Mouse (Mus musculus) ES-E14 (cell line): ENCODE measurements around the gene Recql5.

Experiments used
- HCFC1 ChIP-seq: IDR thresholded peaks from 2 replicates; pipeline ENCODE4 v1.6.1; 2012; ENCODE audit warnings: low read length, inconsistent platforms, borderline replicate concordance; ENCODE audit not compliant: insufficient read depth
- ZC3H11A ChIP-seq: IDR thresholded peaks from 2 replicates; pipeline ENCODE4 v1.6.1; 2012; ENCODE audit warnings: low read depth, mild to moderate bottlenecking, inconsistent platforms, low read length, borderline replicate concordance
- ZNF384 ChIP-seq: IDR thresholded peaks from 2 replicates; pipeline ENCODE4 v1.6.1; 2012; ENCODE audit warnings: low read depth, low read length, inconsistent platforms

DNA sequence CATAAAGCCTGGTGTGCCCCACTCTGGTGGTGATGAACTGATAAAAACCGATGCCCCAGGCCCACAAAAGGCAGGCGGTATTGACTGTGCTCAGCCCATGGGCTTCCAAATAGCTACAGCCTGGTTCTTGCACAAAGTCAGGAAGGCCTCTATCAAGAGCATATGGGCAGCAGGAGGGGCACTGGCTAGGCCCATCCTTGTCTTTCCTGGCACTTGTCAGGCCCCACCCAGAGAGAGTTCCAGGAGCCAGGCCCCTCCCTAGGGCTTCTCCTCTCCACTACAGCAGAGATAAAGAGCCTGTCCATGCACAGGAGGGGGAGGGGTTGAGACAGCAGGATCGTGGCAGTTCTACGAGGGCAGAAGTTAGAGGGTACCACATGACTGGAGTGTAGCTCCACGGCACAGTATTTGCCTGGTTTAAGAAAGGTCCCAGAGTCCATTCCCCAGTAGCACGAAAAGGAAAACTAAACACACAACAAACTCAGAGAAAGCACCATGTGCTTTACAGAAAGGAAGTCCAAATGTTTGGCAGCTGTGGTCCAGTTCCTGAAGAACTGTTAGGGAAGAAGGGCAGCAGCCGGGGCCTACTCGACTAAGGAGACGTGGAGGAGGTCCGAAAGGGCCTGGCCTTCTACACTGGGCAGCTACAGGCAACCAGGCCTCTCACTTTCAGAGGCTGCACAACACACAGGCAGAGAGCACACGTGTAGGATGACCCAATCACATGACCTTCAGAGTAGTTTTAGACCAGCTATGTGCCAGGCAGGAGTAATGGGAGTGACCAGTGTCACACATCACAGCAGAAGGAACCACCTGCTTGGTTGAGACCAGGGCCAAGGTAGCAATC is 29.7 kb downstream of the Recql5 start:
- no peak for TF ChIP-seq ZC3H11A
- TF ChIP-seq HCFC1 = no peak
- TF ChIP-seq ZNF384 = no peak
